Mouse (Mus musculus) thymus, adult 2 months (tissue): ENCODE measurements around the gene AI837181. TPM values are rescaled to one million over a fixed set of nuclear protein-coding genes. Genes with fewer than 3 reads are reported as not detected.
"Not testable (repeated sequence)": the region's sequence is repeated elsewhere in the genome, so short reads cannot be mapped to it uniquely, and the experiment has no call there.

ENCODE experiments used
- DNase-seq: peaks from one replicate; pipeline ENCODE4 v3.0.0; 2021
- H3K27ac ChIP-seq: fragments of 200-500 bp; 2 replicates; pipeline ENCODE4 v1.5.1; 2012; ENCODE audit warnings: low read length, control low read depth; ENCODE audit not compliant: control insufficient read depth, insufficient read depth
- H3K27me3 ChIP-seq: fragments of 200-500 bp; 2 replicates; pipeline ENCODE4 v1.6.1; 2012; ENCODE audit warnings: mild to moderate bottlenecking, low read length, moderate library complexity, mixed read lengths; ENCODE audit not compliant: control insufficient read depth, insufficient read depth
- H3K36me3 ChIP-seq: fragments of 200-500 bp; 2 replicates; pipeline ENCODE4 v1.6.1; 2012; ENCODE audit warnings: mild to moderate bottlenecking, low read length, moderate library complexity; ENCODE audit not compliant: control insufficient read depth, insufficient read depth
- H3K4me1 ChIP-seq: fragments of 200-500 bp; replicated peaks from 2 replicates; pipeline ENCODE4 v1.6.1; 2012; ENCODE audit warnings: low read length; ENCODE audit not compliant: control insufficient read depth, insufficient read depth
- H3K4me3 ChIP-seq: fragments of 200-500 bp; 2 replicates; pipeline ENCODE4 v1.5.1; 2012; ENCODE audit warnings: mild to moderate bottlenecking, low read length, control low read depth, moderate library complexity; ENCODE audit not compliant: control insufficient read depth, insufficient read depth
- CTCF ChIP-seq: fragments of 200-500 bp; IDR thresholded peaks from 2 replicates; pipeline ENCODE4 v1.5.1; 2012; ENCODE audit warnings: mild to moderate bottlenecking, control low read depth, low read length, moderate library complexity, borderline replicate concordance; ENCODE audit not compliant: control insufficient read depth, poor library complexity, insufficient read depth; ENCODE audit errors: extremely low read depth
- POLR2A ChIP-seq: fragments of 200-500 bp; IDR thresholded peaks from 2 replicates; pipeline ENCODE4 v1.6.1; 2012; ENCODE audit warnings: mild to moderate bottlenecking, low read length, control low read depth, moderate library complexity; ENCODE audit not compliant: control insufficient read depth, poor library complexity, insufficient read depth; ENCODE audit errors: extremely low read depth
- WGBS: fragments of 180-500 bp; shearing (Covaris S2); methylation state at CpG from one replicate; pipeline ENCODE4 v1.1.7; 2018; 5-methylcytosine and 5-hydroxymethylcytosine counted together
- polyA plus RNA-seq: library from polyadenylated mRNA; depleted of rRNA; stranded (reverse); fragments of >200 nt; gene quantifications from 2 replicates; pipeline ENCODE4 v1.2.3, GENCODE M21; 2012

The AI837181 gene
- polyA plus RNA-seq, 1 experiment = 149 TPM

GRCm38 (mm10) chr19:5405924-5406323 lies 19.0 kb upstream of the AI837181 start:
- no peak for DNase-seq
- Histone ChIP-seq H3K27ac (peak overlapping the region; percentile 83), H3K36me3 (no peaks in the 10 kb centered on the region), H3K4me3 (peak overlapping the region; percentile 44), H3K4me1 (peaks cover 18% of the 10 kb centered on the region), H3K27me3 (no peaks in the 10 kb centered on the region)
- TF ChIP-seq POLR2A = no peak
- TF ChIP-seq CTCF = no peak
- 24% methylated on average over 7 of the region's 7 CpGs for WGBS

- 10% methylated on average over 25 of the region's 25 CpGs for WGBS
- H3K36me3 ChIP-seq, H3K27me3 ChIP-seq: not testable (repeated sequence)
- peak; percentile 34 for DNase-seq
- H3K4me1 ChIP-seq = peaks cover 18% of the 10 kb centered on the region
- H3K4me3 ChIP-seq = peak overlapping the region; percentile 100
- H3K27ac ChIP-seq = peak overlapping the region; percentile 100
Measured at GRCm38 (mm10) chr19:5406531-5407126, 18.3 kb upstream of the AI837181 start.

GRCm38 (mm10) chr19:5407133-5407532 lies 17.8 kb upstream of the AI837181 start:
- Histone ChIP-seq H3K27ac (peak overlapping the region; percentile 100), H3K36me3 (no peaks in the 10 kb centered on the region), H3K4me3 (peak overlapping the region; percentile 100), H3K4me1 (peaks cover 18% of the 10 kb centered on the region), H3K27me3 (no peaks in the 10 kb centered on the region)
- WGBS = 10% methylated on average over 7 of the region's 7 CpGs
- TF ChIP-seq CTCF (no peak), POLR2A (no peak)
- peak; percentile 63 for DNase-seq

GRCm38 (mm10) chr19:5408057-5409001 lies 16.6 kb upstream of the AI837181 start:
- no peak for DNase-seq
- Histone ChIP-seq H3K4me1 (peaks cover 18% of the 10 kb centered on the region), H3K36me3 (no peaks in the 10 kb centered on the region), H3K27me3 (no peaks in the 10 kb centered on the region), H3K4me3 (no peak overlapping the region), H3K27ac (peak overlapping the region; percentile 37)
- WGBS = 76% methylated on average over 13 of the region's 13 CpGs
- TF ChIP-seq CTCF (no peak), POLR2A (no peak)

GRCm38 (mm10) chr19:5409068-5409467 lies 15.9 kb upstream of the AI837181 start:
- TF ChIP-seq POLR2A (no peak), CTCF (no peak)
- H3K4me3 ChIP-seq = no peak overlapping the region
- H3K27ac ChIP-seq = peak overlapping the region; percentile 5; the same call in 1 of the 2 replicates
- no peak for DNase-seq
- H3K27me3 ChIP-seq = no peaks in the 10 kb centered on the region
- 80% methylated on average over 5 of the region's 5 CpGs for WGBS
- H3K36me3 ChIP-seq = no peaks in the 10 kb centered on the region
- H3K4me1 ChIP-seq = peaks cover 18% of the 10 kb centered on the region

GRCm38 (mm10) chr19:5410641-5411040 lies 14.3 kb upstream of the AI837181 start:
- 98% methylated on average over 5 of the region's 5 CpGs for WGBS
- H3K36me3 ChIP-seq = no peaks in the 10 kb centered on the region
- no peak overlapping the region for H3K27ac ChIP-seq
- H3K4me1 ChIP-seq = peaks cover 18% of the 10 kb centered on the region
- no peak for DNase-seq
- H3K4me3 ChIP-seq = no peak overlapping the region
- TF ChIP-seq CTCF = no peak
- no peak for TF ChIP-seq POLR2A
- no peaks in the 10 kb centered on the region for H3K27me3 ChIP-seq

GRCm38 (mm10) chr19:5411961-5412360 lies 13.0 kb upstream of the AI837181 start:
- no peak for TF ChIP-seq POLR2A
- TF ChIP-seq CTCF = no peak
- H3K4me3 ChIP-seq = no peak overlapping the region
- H3K36me3 ChIP-seq = no peaks in the 10 kb centered on the region
- DNase-seq = no peak
- no peak overlapping the region for H3K27ac ChIP-seq
- peaks cover 16% of the 10 kb centered on the region for H3K4me1 ChIP-seq
- 94% methylated on average over 5 of the region's 5 CpGs for WGBS
- H3K27me3 ChIP-seq = no peaks in the 10 kb centered on the region
